Mouse (Mus musculus): ENCODE data around the gene Ckap5. TPM values are rescaled to one million over a fixed set of nuclear protein-coding genes. Genes with fewer than 3 reads are reported as not detected.

The Ckap5 gene
- total and polyA plus RNA-seq, 2 experiments from 2014 or later = 101 to 130 TPM

DNA sequence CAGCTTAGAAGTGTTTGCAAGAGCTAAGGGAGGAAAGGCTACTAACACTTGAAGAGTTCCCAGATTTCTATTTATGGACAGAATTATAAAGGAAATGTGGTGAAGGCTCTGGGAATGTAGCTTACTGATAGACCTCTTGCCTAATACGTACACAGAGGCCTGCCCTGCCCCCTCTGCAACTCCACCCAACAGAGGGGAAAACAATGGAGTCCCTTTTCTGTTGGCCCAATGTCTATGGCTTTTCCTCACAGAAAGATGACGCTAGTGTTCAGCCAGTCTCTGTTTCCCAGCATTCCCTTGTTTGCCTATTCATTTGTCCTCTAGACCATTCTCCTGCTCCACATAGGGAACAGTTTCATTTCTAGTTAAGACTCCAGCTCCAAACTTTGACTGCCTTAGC lies 9.4 kb upstream of the Ckap5 start:
- ATAC-seq (ENCODE audit: low FRiP score) (no peak), DNase-seq (ENCODE audit: low spot score) (no peak)
- H3K4me1 ChIP-seq (ENCODE audit: insufficient read depth, low read length) = no peaks in the 10 kb centered on the region
- no peaks in the 10 kb centered on the region for H3K27me3 ChIP-seq (ENCODE audit: insufficient read depth, low read length)
- 1% methylated on average over 2 of the region's 2 CpGs for WGBS
- no peak overlapping the region for H3K4me3 ChIP-seq (ENCODE audit: low read depth, low read length)
- no peak for TF ChIP-seq CTCF (IDR thresholded peaks at IDR 0.05)
- H3K4me2 ChIP-seq (ENCODE audit: low read depth, low read length, poor library complexity, severe bottlenecking) = no peak overlapping the region
- no peak overlapping the region for H3K27ac ChIP-seq (ENCODE audit: low read depth, low read length)
- H3K36me3 ChIP-seq (ENCODE audit: insufficient read depth, low read length) = no peaks in the 10 kb centered on the region
- H3K9me3 ChIP-seq (ENCODE audit: low read length) = no peaks in the 10 kb centered on the region
- H3K9ac ChIP-seq (replicated peaks; ENCODE audit: low read length, poor library complexity, severe bottlenecking) = no peak overlapping the region

DNA sequence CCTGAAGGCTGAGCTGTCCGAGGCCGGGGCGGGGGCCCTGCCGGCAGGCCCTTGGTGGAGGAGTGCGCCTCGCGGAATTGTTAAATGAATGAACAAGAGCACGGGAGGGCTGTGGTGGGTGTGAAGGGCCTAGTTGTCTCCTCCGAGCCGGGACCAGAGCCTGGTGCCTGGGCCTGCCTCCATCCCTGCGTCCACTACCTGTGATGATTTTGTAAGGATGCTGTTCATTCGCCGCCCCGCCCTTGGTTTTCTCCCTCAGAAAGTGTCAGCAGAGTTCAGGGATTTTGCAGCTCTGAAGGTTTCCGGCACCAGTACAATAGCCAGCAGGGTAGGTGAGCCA lies 555 bp downstream of the Ckap5 start:
- H3K4me2 ChIP-seq (ENCODE audit: low read depth, low read length, poor library complexity, severe bottlenecking) = peak overlapping the region; percentile 62
- peak; percentile 37 for DNase-seq (ENCODE audit: low spot score)
- peak overlapping the region; percentile 93 for H3K27ac ChIP-seq (ENCODE audit: low read depth, low read length)
- peak overlapping the region; percentile 99 for H3K9ac ChIP-seq (replicated peaks; ENCODE audit: low read length, poor library complexity, severe bottlenecking)
- ATAC-seq (ENCODE audit: low FRiP score) = peak; percentile 71
- H3K9me3 ChIP-seq (ENCODE audit: low read length) = no peaks in the 10 kb centered on the region
- 0% methylated on average over 13 of the region's 15 CpGs for WGBS
- no peaks in the 10 kb centered on the region for H3K36me3 ChIP-seq (ENCODE audit: insufficient read depth, low read length)
- TF ChIP-seq CTCF (IDR thresholded peaks at IDR 0.05) = no peak
- H3K4me3 ChIP-seq (ENCODE audit: low read depth, low read length) = peak overlapping the region; percentile 95
- H3K27me3 ChIP-seq (ENCODE audit: insufficient read depth, low read length) = no peaks in the 10 kb centered on the region
- H3K4me1 ChIP-seq (ENCODE audit: insufficient read depth, low read length) = no peaks in the 10 kb centered on the region

DNA sequence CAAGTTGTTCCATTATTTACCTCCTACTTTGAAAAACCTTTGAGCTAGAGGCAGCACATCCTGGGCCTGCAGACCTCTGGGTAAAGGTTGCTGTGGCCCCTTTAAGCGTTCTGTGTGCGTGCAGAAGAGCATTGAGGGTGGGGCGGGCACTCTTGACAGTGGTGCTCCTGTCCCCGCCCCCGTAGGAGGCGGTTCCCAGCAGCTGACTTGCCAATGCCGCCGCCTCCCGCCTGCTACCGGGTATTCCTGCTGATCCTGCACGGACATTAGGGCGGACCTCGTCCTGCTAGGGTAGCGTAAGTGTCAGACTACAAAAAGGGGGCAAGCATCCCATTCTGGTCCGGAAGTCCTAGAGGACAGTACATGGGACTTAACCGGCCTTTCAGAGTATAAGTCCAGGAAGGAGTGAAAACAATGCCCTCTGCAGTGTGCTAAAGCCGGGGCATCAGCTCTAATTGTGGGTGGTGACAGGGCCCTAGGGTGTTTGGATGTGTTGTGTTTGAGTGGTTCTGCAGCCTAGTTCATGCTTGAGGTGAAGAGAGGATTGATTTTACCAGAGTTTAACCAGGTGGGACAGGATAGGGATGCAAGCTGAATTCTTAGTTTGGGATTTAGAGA lies 11.1 kb downstream of the Ckap5 start:
- Histone ChIP-seq H3K4me1 (ENCODE audit: insufficient read depth, low read length) (peaks cover 3% of the 10 kb centered on the region; the same call in 1 of the 2 replicates), H3K9ac (replicated peaks; ENCODE audit: low read length, poor library complexity, severe bottlenecking) (no peak overlapping the region), H3K4me3 (ENCODE audit: low read depth, low read length) (peak overlapping the region; percentile 9; the same call in 1 of the 2 replicates), H3K27me3 (ENCODE audit: insufficient read depth, low read length) (no peaks in the 10 kb centered on the region), H3K27ac (ENCODE audit: low read depth, low read length) (no peak overlapping the region), H3K4me2 (ENCODE audit: low read depth, low read length, poor library complexity, severe bottlenecking) (peak overlapping the region; percentile 42), H3K9me3 (ENCODE audit: low read length) (no peaks in the 10 kb centered on the region), H3K36me3 (ENCODE audit: insufficient read depth, low read length) (no peaks in the 10 kb centered on the region)
- peak; percentile 49; the same call in 1 of the 2 replicates for ATAC-seq (ENCODE audit: low FRiP score)
- no peak for TF ChIP-seq CTCF (IDR thresholded peaks at IDR 0.05)
- 3% methylated on average over 17 of the region's 17 CpGs for WGBS
- peak; percentile 67 for DNase-seq (ENCODE audit: low spot score)

DNA sequence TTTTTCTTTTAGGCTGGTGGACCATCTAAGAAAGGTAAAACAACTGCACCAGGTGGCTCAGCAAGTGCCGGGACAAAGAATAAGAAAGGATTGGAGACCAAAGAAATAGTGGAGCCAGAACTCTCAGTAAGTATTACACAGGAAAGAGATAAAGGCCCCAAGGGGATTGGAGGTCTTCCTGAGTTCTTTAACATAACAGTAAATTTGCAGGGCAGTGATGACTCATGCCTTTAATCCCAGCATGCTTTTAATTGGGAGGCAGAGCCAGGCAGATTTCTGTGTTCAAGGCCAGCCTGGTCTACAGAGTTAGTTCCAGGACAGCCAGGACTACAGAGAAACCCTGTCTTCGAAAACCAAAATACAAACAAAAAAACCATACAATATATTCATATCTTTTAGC lies 41.6 kb downstream of the Ckap5 start:
- no peak for TF ChIP-seq CTCF (IDR thresholded peaks at IDR 0.05)
- Histone ChIP-seq H3K9ac (replicated peaks; ENCODE audit: low read length, poor library complexity, severe bottlenecking) (no peak overlapping the region), H3K4me1 (ENCODE audit: insufficient read depth, low read length) (no peaks in the 10 kb centered on the region), H3K9me3 (ENCODE audit: low read length) (no peaks in the 10 kb centered on the region), H3K4me2 (ENCODE audit: low read depth, low read length, poor library complexity, severe bottlenecking) (no peak overlapping the region), H3K36me3 (ENCODE audit: insufficient read depth, low read length) (peaks cover 47% of the 10 kb centered on the region), H3K27me3 (ENCODE audit: insufficient read depth, low read length) (no peaks in the 10 kb centered on the region), H3K27ac (ENCODE audit: low read depth, low read length) (no peak overlapping the region), H3K4me3 (ENCODE audit: low read depth, low read length) (no peak overlapping the region)
- WGBS = 94% methylated on average over 2 of the region's 2 CpGs
- ATAC-seq (ENCODE audit: low FRiP score) (no peak), DNase-seq (ENCODE audit: low spot score) (no peak)

DNA sequence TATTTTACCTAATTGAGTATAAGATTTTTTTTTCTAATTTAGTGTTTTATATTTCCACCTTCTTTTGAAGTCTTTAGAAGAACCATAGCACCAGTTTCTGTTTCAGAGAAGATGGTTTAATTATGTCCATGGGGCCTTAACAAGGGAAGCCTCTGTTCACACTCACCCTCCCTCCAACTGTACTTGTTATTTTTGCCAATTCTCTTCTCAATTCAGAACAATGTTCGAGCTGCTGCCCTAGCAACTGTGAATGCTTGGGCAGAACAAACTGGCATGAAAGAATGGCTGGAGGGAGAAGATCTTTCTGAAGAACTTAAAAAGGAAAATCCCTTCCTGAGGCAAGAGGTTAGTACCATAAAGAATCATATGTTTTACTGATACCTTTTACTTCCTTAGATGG lies 54.3 kb downstream of the Ckap5 start:
- no peak for TF ChIP-seq CTCF (IDR thresholded peaks at IDR 0.05)
- WGBS = 55% methylated on average over 1 of the region's 1 CpGs

DNA sequence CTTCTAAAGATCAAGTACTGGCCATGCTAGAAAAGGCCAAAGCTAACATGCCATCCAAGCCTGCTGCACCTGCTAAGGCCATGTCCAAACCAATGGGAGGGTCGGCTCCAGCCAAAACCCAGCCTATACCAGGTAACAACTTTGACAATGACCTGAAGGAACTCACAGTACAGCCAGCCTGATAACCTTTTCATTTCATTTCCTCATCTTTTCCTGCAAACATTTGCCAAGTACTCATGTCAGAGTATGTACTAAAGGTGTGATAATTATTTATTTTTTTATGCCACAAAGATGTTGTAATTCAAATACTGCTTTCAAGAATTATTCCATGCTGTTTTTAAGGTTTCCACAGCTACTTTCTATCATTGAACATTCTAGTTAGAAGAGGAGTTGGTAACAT lies 59.7 kb downstream of the Ckap5 start:
- H3K36me3 ChIP-seq (ENCODE audit: insufficient read depth, low read length) = peaks cover 33% of the 10 kb centered on the region
- no peak for TF ChIP-seq CTCF (IDR thresholded peaks at IDR 0.05)
- H3K4me3 ChIP-seq (ENCODE audit: low read depth, low read length) = no peak overlapping the region
- no peak overlapping the region for H3K4me2 ChIP-seq (ENCODE audit: low read depth, low read length, poor library complexity, severe bottlenecking)
- H3K4me1 ChIP-seq (ENCODE audit: insufficient read depth, low read length) = no peaks in the 10 kb centered on the region
- H3K27me3 ChIP-seq (ENCODE audit: insufficient read depth, low read length) = no peaks in the 10 kb centered on the region
- ATAC-seq (ENCODE audit: low FRiP score) (no peak), DNase-seq (ENCODE audit: low spot score) (no peak)
- no peak overlapping the region for H3K27ac ChIP-seq (ENCODE audit: low read depth, low read length)
- H3K9ac ChIP-seq (replicated peaks; ENCODE audit: low read length, poor library complexity, severe bottlenecking) = no peak overlapping the region
- no peaks in the 10 kb centered on the region for H3K9me3 ChIP-seq (ENCODE audit: low read length)
- WGBS = 100% methylated on average over 1 of the region's 1 CpGs

More for the DNA sequence above, 54.3 kb downstream of the Ckap5 start:
- H3K27ac ChIP-seq (ENCODE audit: low read depth, low read length) = peak overlapping the region; percentile 26; the same call in 1 of the 2 replicates
- ATAC-seq (ENCODE audit: low FRiP score) (no peak), DNase-seq (ENCODE audit: low spot score) (peak; percentile 57)
- H3K4me2 ChIP-seq (ENCODE audit: low read depth, low read length, poor library complexity, severe bottlenecking) = no peak overlapping the region
- H3K9ac ChIP-seq (replicated peaks; ENCODE audit: low read length, poor library complexity, severe bottlenecking) = no peak overlapping the region
- peaks cover 43% of the 10 kb centered on the region for H3K36me3 ChIP-seq (ENCODE audit: insufficient read depth, low read length)
- H3K4me1 ChIP-seq (ENCODE audit: insufficient read depth, low read length) = no peaks in the 10 kb centered on the region
- no peak overlapping the region for H3K4me3 ChIP-seq (ENCODE audit: low read depth, low read length)
- no peaks in the 10 kb centered on the region for H3K27me3 ChIP-seq (ENCODE audit: insufficient read depth, low read length)
- H3K9me3 ChIP-seq (ENCODE audit: low read length) = no peaks in the 10 kb centered on the region

All from midbrain, postnatal 0 days (tissue).